Mouse (Mus musculus): Measurements from ENCODE around the gene Cdkn1b.

Gene Cdkn1b

DNA sequence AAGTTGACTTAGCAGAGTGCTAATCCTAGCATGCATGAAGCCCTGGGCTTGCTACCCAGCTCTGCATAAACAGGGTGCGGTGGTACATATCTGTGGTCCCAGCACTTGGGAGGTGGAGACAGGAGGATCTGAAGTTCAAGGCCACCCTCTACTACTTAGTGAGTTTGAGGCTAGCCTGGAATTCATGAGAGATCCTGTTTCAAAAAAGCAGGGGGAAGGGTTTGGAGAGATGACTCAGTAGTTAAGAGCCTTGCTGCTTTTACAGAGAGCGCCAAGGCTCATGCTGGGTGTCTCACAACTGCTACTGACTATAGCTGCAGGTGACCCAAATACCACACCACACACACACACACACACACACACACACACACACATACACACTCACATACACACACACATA is 49.3 kb downstream of the Cdkn1b start:
- no peak for DNase-seq (ENCODE audit: low read depth)

DNA sequence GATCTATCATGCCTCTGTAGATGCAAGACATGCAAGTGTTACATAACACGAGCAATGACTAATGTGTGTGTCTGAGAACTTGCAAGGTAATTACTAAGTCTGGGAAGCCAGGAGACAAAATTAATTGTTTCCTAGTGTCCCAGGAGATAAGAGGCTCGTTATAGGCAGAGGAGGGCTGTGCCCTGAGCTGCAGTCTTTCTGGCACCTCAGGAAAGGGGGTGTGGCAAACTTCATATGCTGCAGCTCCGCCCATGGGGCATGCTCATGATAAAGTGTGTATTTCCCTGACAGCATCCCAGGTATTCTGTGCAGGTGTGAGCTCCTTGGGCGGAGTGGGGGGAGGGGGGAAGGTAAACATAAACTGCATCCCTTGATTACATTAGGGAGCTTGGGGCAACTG is 51.9 kb downstream of the Cdkn1b start:
- no peak for DNase-seq (ENCODE audit: low read depth)
